Mouse (Mus musculus): ENCODE data around the gene C7. TPM values are rescaled to one million over a fixed set of nuclear protein-coding genes. Genes with fewer than 3 reads are reported as not detected.
"Not testable (repeated sequence)": the region's sequence is repeated elsewhere in the genome, so short reads cannot be mapped to it uniquely, and the experiment has no call there.

Gene C7
- total RNA-seq (2021), result 1 to 10 TPM in 1 of 2 experiments, under 1 TPM in 1; 0.86 to 1.2 TPM

DNA sequence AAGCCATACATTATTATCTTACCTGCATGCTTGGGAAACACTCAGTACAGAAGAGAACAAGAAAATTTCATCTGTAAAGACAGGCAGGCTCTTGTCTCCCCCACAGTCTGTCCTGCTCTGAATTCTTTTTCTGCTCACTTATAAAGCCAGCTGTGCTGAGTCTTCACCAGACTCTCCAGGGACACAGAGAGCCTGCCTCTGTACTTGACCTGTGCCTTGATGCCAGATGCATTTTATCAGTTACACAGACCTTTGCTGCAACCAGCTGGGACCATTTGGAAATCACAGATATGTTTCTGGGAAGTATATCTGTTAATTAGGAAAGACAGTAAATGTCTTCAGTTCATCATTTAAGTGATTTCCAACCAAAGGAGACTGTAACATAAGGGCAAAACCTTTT is at the start of gene C7:
TSS of gene C7 (minus strand) at position 106 of the 400 bp plus-strand sequence.
- no peak for DNase-seq (ENCODE audit: low spot score in 2 of 2)
- intact Hi-C loops (cut with DNase I), result no loop called here

DNA sequence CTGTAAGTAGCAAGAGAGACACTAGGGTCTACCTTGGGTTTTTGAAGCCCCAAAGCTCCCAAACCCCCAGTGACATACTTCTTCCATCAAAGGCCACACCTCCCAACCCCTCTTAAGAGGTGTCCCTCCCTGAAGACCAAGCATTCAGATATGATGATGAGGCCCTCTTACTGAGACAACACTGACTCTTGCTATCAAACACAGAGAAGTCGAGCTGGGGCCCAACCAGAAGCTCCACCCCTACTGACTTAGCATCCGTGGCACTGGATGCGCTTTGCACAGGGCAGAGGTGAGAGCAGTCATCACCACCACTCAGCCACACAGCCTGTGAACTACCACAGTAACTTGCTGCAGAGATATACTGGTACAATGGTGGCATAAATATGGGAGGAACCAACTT is 49.1 kb upstream of the C7 start:
- DNase-seq (ENCODE audit: low spot score in 2 of 2), result no peak
- intact Hi-C loops (cut with DNase I), result no loop called here

GRCm38 (mm10) chr15:5108655-5109040 is 45.1 kb upstream of the C7 start:
- intact Hi-C loops (cut with DNase I), result no loop called here
- DNase-seq (ENCODE audit: low spot score in 2 of 2), result no peak

DNA sequence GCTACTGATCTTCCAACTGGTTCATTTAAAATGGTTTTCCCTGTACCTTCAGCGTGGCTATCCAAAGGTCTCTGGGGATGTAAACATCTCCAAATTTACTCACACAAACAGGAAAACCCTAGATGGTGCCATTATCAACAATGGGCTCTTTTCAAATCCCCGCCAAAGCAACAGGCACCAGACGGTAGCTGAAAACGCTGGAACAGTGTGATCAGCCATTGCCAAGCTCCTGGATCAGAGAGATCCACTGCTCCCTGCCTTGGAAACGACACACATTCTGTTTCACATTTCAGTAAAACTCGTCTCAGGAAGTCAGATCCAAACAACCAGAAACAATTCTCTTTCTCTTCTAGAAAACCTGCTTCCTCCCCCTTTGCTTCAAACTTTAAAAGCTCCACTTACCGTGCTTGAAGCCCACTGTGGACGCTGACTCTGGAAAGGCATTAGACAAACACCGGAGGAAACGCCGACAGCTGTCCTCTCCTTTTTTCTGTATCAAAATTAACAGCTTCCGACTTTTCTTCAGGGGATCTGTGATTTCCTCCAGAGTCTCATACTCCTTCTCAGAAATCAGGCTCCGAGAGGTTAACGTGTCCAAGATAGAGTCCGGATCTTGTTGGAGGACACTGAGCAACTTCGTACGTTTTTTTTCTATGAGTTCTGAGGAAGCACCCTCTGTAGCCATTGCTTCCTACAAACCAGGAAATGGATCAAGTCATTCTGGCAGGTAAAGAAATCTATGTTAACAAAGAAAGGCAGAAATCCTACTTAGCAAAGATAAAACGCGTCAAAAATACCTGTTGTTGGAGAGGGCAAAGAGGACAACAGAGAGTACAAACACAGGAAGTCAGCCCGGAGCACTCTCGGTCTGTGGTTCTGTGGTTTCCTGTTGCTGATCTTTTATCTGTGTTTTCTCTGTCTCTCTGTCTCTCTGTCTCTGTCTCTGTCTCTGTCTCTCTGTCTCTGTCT is 44.4 kb upstream of the C7 start, which contains the start of gene Card6:
TSS of gene Card6 (minus strand) at position 854 of the 969 bp plus-strand sequence.
- intact Hi-C loops (cut with DNase I), result loop anchor here (2.0 kb wide), 1 partner anchor 1051 kb away; no protein-coding TSS in a partner anchor
- no peak for DNase-seq (ENCODE audit: low spot score in 2 of 2)

DNA sequence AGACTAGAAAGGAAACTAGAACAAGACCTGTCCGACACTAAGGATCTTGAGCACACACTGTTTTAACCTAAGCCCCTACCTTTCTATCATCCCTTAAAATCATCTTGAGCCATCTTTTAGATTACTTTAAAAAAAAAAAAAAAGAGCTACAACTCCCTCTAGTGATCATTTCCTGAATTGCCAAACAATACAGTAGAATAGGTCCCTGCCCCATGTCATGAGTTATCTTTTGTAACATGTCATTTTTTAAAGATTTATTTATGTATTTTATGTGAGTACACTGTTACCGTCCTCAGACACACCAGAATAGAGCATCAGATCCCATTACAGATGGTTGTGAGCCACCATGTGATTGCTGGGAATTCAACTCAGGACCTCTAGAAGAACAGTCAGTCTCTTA is 42.8 kb upstream of the C7 start:
- no peak for DNase-seq (ENCODE audit: low spot score in 2 of 2)
- intact Hi-C loops (cut with DNase I), result loop anchor here (2.0 kb wide), 1 partner anchor 1049 kb away; no protein-coding TSS in a partner anchor

DNA sequence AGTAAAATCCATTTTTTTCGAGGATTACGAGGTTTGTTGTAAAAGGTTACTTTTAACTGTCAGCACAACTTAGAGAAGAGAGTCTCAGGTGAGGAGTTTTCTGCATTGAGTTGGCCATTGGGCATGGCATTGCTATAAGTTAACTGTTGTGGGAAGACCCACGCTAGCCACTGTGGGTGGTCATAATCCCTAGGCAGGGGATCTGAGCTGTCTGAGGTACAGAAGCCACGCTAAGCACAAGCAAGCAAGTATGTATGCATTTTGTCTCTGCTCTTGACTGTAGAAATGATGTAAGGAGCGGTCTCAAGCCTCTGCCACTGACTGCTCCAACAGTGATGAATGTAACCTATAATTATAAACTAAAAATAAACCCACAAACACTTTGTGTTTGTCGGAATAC is 42.4 kb upstream of the C7 start:
- intact Hi-C loops (cut with DNase I), result loop anchor here (2.0 kb wide), 1 partner anchor 1049 kb away; no protein-coding TSS in a partner anchor
- DNase-seq (ENCODE audit: low spot score in 2 of 2), result no peak

- intact Hi-C loops (cut with DNase I), result no loop called here
- no peak for DNase-seq (ENCODE audit: low spot score in 2 of 2)
These were observed 38.8 kb upstream of the C7 start for GRCm38 (mm10) chr15:5102312-5102711.

GRCm38 (mm10) chr15:5097376-5097775 is 33.8 kb upstream of the C7 start:
- DNase-seq (ENCODE audit: low spot score in 2 of 2), result no peak

GRCm38 (mm10) chr15:5095534-5096301 is 32.2 kb upstream of the C7 start:
- DNase-seq (ENCODE audit: low spot score in 2 of 2), result no peak
- intact Hi-C loops (cut with DNase I), result no loop called here

More at GRCm38 (mm10) chr15:5097376-5097775, 33.8 kb upstream of the C7 start:
- intact Hi-C loops (cut with DNase I), result no loop called here

DNA sequence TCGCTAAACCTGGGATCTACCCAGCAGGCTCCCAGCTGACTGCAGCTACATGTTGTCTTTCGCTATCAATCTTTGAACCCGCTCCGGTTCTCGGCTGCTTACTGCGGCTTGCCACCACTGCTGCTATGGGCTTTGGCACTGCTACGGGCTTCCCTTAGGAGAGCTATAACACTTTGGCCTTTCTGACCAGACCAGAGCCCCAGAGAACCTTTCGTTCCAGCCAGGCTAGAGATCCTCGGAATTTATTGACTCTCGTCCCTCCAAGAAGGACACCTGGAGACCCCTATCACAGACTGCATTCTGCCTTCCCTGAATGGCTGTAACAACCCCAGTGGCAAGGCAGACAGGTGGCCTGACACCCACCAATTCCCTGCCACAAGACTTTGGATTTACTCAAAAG is 26.6 kb upstream of the C7 start:
- no peak for DNase-seq (ENCODE audit: low spot score in 2 of 2)
- intact Hi-C loops (cut with DNase I), result no loop called here

GRCm38 (mm10) chr15:5088850-5089608 is 25.5 kb upstream of the C7 start:
- DNase-seq (ENCODE audit: low spot score in 2 of 2), result no peak
- intact Hi-C loops (cut with DNase I), result no loop called here

DNA sequence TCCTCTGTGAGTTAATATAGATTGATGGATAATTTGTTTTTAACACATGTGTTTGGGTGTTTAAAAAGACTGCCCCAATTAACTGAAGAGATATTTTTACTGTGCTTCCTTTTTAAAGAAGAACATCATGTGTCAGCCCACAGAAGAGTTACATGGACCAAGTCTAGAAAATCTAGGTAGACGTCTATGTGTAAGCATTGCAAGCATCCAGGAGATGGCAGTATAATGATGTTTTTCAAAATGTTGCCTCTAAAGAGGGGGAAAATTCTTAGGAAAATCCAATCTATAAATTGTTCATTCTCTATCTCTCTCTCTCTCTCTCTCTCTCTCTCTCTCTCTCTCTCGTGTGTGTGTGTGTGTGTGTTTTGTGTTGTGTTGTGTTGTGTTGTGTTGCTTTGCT is 22.6 kb upstream of the C7 start:
- DNase-seq (ENCODE audit: low spot score in 2 of 2), result no peak
- intact Hi-C loops (cut with DNase I), result no loop called here

GRCm38 (mm10) chr15:5081235-5081634 is 17.7 kb upstream of the C7 start:
- intact Hi-C loops (cut with DNase I), result no loop called here
- no peak for DNase-seq (ENCODE audit: low spot score in 2 of 2)

- intact Hi-C loops (cut with DNase I), result loop anchor here (2.0 kb wide), 1 partner anchor 1012 kb away; no protein-coding TSS in a partner anchor
- peak; percentile 53 to 60 for DNase-seq (ENCODE audit: low spot score in 2 of 2)
These were observed 5.4 kb upstream of the C7 start for GRCm38 (mm10) chr15:5068801-5069518.

GRCm38 (mm10) chr15:5045560-5046284 is 17.8 kb downstream of the C7 start:
- intact Hi-C loops (cut with DNase I), result no loop called here
- peak; percentile 23 to 26 for DNase-seq (ENCODE audit: low spot score in 2 of 2)

- no peak for DNase-seq (ENCODE audit: low spot score in 2 of 2)
- intact Hi-C loops (cut with DNase I), result no loop called here
These were observed 34.3 kb downstream of the C7 start for GRCm38 (mm10) chr15:5029256-5029655.

- DNase-seq (ENCODE audit: low spot score in 2 of 2); intact Hi-C loops (cut with DNase I): not testable (repeated sequence)
These were observed 39.9 kb downstream of the C7 start for GRCm38 (mm10) chr15:5023479-5024265.

All from left cerebral cortex, postnatal 36 days (tissue).